Mouse (Mus musculus): ENCODE results near the gene Txlng. TPM values are rescaled to one million over a fixed set of nuclear protein-coding genes. Genes with fewer than 3 reads are reported as not detected.

Txlng gene
- polyA plus RNA-seq, 2 experiments from 2014 or later: 22.4 to 22.7 TPM

GRCm38 (mm10) chrX:162760115-162760942, 68.9 kb downstream of the Txlng start, which contains the start of gene Rbbp7:
Gene Rbbp7 (plus strand): TSS chrX:162760402.
- ATAC-seq: peak; percentile 86

GRCm38 (mm10) chrX:162759251-162760114, 69.8 kb downstream of the Txlng start:
- ATAC-seq: peak; percentile 16

DNA sequence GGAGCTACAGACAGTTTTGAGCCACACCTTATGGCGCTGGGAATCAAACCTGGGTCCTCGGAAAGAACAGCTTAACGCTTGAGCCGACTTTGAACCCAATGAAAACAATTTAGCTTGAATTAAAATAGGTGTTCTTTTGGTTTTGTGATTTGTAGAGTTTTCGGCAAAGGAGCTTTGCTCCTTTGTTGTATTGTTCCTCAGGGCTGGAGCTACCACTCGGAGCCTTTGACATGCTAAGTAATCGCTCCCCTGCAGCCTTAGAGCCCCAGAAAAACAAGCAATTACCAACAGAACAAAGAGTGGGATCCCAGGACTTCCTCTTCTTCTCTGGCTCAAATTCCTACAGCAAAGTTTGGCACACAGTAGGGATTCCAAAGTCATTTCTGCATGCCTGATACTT, 73.2 kb downstream of the Txlng start:
- ATAC-seq: no peak

- no peak for ATAC-seq
Observed at GRCm38 (mm10) chrX:162754314-162754713, 74.9 kb downstream of the Txlng start.

- ATAC-seq: no peak
Observed at GRCm38 (mm10) chrX:162752418-162752817, 76.8 kb downstream of the Txlng start.

GRCm38 (mm10) chrX:162748696-162749420, 80.4 kb downstream of the Txlng start:
- no peak for ATAC-seq

- ATAC-seq: no peak
Observed at GRCm38 (mm10) chrX:162736140-162736659, 93.1 kb downstream of the Txlng start.

GRCm38 (mm10) chrX:162734997-162735929, 94.0 kb downstream of the Txlng start:
- peak; percentile 94 for ATAC-seq

- no peak for ATAC-seq
Observed at GRCm38 (mm10) chrX:162730031-162730430, 99.2 kb downstream of the Txlng start.

Other genes starting within 250 kb of the Txlng start
- not detected for gene Reps2, start 185.8 kb downstream of the Txlng start, polyA plus RNA-seq (2017; shearing (Covaris generic))
- 100 to 1,000 TPM; 121 to 140 TPM for gene Rbbp7, start 69.1 kb downstream of the Txlng start, polyA plus RNA-seq (2017; shearing (Covaris generic))
- gene Syap1, start 59.0 kb upstream of the Txlng start, polyA plus RNA-seq (2017; shearing (Covaris generic)): 10 to 100 TPM; 10.0 to 12.9 TPM
- 100 to 1,000 TPM; 208 to 219 TPM for gene Ctps2, start 71.8 kb upstream of the Txlng start, polyA plus RNA-seq (2017; shearing (Covaris generic))
- gene S100g, start 135.1 kb upstream of the Txlng start, polyA plus RNA-seq (2017; shearing (Covaris generic)): 1 to 10 TPM in 1 of 2 experiments, not detected in 1; 3.1 TPM